Mouse (Mus musculus) layer of hippocampus, adult 8-10 months (tissue): Measurements from ENCODE around the gene Efna5. TPM values are rescaled to one million over a fixed set of nuclear protein-coding genes. Genes with fewer than 3 reads are reported as not detected.

Experiments
- DNase-seq, 2 experiments: peaks; one replicate each; pipeline ENCODE4 v3.0.0; 2022; ENCODE audit warnings: low spot score in 2 of 2
- total RNA-seq, 4 experiments: library from RNA; stranded (reverse); gene quantifications; 2 replicates each; pipeline ENCODE4 v1.2.4; 2022

The Efna5 gene
- total RNA-seq, 4 experiments from 2014 or later: 6.6 to 13.5 (median 11.4) TPM

DNA sequence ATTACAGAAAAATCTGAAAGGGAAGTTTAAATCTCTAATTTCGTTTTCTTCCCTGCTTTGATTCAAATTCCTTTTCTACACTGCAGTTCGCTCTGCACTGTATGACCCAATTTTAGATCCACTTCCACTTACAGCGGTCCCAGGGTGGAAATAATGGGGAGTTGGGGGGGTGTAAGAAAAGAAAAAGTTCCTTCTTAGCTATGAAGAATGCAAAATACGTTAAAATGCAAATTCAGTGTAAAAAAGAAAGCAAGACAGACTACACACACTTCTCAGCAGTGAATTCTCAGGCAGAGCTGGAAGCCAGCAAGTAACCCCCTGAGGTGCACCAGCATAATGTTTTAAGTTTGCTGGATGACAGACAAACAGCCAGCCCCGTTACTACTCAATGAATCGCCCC is 174.7 kb downstream of the Efna5 start:
- DNase-seq: no peak

DNA sequence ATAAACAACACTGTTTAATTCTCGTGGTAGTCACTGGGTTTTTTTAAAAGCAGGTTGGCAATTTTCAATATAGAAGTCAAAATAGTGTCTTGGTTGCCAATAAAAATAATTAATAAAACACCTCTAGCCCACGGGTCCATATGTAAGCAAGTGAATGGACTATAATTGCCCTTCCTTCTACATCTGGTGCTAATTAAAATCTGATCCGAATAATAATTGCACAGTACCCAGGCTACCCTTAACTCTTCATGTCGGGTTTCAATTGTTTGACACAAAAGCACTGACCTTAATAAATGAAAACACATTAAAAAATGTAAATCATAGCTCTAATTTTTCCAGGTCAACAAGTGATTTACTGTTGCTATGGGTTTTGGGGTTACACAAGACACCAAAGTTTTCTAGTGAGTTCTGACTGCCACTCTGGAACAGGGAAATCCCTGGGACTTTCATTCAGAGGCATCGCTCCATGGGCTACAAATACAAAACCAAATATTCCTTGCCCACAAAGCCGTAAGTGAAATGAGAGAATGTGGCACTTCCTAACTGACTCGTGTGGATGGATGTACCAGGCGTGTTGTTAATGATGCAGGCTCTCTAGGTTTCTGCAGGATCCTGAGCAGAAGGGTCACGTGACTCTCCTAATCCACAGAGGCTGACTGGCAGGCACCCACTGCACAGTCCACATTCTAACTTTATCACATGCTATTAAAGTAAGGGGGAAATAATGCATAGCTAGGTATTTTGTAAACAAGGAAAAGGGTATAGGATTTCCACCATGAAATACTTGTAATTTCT is 178.9 kb downstream of the Efna5 start:
- DNase-seq: no peak

DNA sequence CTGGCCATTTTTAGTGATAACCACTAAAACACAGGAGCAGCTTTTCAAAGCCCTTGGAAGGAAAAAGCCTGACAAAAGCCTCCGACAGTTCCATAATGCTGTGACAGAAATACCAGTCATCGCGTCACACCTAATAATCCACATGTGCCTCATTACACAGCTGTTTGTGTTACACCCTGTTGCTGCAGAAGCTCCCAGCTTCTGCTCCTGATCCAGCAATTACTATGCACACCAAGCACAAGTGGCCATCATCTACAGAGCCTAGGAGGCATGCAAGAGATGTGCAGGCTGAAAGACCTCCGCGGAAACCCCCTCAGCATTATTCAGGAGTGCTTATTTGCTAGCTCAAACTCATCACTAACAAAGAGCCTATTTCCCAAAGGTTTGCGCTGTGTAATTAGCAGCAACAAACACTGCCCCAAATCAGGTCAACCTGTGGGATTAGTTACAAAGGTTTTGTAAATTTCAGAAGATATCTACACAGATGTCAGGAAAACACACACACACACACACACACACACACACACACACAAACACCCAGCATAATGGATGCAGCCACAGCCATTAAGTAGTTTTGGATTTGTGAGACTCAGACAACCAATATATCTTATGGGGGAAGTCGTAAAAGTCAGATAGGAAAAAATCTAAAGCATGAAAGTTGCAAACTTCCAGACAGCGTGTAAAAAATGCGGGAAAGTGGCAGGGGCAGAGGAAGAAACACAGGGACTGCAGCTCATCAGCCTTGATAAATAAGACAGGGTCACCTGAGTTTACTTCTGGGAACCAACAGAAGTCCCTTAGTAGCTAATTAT is 180.1 kb downstream of the Efna5 start:
- DNase-seq: no peak

DNA sequence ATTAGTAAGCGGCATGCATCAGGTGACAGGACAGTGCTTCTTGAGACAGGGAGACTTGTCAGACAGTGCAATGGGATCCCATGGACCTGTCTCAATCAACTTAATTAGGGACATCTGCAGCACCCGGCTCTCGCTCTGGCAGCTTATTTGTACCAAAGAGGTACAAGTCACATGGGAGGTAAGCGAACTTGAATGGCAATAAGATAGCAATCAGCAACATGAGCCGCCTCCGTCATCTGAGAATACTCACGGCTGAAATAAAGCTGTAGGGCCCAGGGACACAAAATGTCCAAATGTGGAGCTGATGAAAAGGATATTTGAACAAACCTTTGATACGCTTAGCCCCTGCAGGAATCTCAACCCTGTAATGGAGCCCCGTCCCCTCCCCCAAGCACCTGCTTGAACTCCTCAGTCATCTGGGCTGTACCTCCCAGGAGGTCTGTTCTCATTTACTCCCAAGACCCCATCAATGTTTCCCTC is 186.1 kb downstream of the Efna5 start:
- no peak for DNase-seq

DNA sequence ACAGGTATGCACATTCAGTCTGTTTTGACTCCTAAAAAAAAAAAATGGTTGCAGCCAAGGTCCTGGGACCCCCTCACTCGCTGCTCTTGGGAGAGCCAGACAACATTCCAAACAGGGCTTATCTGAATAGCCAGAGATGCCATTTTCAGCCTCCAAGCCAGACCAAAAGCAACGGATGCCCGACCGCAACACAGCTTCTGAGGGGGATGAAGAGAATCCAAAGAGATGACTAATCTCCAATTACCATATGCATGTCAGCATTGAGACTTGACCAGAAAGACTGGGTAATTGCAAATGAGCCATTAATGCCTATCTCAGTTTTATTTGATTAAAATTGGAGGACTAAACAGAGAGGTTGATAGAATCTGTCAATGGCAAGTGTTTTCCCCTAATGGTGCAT is 188.9 kb downstream of the Efna5 start:
- no peak for DNase-seq

DNA sequence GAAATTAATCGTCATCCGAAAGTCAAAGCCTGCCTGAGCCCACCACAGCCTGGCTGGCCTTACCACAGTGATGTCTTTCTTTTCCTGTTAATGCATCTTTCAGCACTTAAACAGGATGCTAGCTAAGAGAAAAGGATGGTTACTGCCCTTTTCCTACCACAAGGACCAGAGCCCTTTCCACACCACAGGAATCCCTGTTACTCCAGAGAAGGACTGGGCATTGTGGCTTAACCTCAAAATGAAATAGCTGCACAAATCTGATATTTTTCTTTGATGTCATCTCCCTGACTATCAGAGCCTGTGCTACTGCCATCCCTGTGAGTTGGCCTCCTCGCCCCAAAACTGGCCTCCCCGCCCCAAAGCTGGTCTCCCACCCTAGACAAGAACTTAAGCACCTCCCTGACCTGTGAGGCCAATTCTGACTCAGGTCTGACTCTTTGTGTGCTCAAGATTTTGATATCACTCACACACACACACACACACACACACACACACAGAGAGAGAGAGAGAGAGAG is 189.9 kb downstream of the Efna5 start:
- no peak for DNase-seq

DNA sequence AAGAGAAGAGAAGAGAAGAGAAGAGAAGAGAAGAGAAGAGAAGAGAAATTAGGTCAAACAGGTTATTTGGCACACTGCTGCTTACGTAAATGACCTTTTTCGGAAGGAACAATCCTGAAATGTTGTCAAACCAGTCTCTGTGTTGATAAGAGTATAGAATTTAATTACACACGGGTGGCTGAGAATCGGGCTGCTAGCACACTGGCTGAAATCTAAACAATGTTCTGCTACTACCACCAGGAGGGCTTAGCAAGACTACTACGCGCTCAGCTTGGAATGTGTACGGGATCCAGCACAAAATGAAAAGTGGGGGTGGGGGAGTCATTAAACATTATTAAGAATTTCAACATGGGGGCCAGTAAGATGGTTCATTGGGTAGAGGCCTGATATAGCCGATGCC is 190.9 kb downstream of the Efna5 start:
- no peak for DNase-seq

DNA sequence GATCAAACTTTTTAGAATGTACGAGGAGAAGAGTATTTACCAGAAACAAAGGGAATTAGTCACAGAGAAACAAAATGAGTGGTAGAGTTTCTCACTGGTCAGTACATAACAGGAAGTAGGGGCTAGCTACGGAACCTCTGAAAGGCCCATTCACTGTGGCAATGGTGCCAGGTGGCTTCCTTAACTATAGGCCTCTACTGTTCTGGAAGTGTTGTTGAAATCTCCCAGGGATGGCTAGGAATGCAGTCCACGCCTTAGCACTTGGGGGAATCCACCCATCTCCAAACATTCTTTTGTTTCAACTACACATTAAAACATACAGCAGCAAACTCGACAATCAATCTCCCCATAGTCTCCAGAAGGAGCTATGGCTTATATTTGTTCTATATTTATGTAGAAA is 191.5 kb downstream of the Efna5 start:
- DNase-seq: no peak

DNA sequence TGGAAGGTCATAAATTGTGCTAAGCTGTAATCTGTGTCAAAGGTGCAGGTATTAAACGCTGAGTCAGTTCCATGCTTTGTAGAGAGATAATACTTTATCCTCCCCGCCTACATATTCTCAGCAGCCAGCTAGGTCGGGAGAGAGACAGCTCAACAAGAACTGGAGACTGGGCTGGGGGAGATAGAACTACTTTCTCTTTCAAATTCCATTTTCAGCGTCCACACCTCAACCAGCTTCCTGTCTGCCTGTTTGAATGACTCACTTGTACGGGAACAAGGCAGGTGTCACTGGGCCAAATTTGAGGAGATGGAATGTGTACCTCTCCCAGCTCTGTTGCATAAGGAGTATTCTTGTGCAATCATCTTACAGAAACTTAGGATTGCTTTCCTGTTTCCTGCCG is 193.7 kb downstream of the Efna5 start:
- no peak for DNase-seq

DNA sequence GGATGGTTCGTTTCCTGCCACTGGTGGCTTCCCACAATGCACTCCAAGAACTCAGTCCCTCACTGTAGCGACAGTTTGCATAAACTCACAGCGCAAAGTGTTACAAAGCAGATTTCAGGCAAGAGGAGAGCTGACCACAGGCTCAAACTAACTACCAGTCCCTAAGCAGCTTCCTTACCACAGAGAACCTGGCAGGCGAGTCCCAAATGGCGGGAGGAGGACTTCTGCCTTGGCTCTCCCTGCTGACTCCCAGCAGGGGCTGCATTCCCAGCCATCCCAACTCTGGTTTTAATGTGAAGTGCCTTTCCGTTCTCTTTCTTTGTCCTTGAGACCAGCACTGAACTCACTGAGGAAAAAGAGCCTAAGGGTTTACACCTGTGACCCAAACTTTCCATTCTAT is 195.9 kb downstream of the Efna5 start:
- no peak for DNase-seq

DNA sequence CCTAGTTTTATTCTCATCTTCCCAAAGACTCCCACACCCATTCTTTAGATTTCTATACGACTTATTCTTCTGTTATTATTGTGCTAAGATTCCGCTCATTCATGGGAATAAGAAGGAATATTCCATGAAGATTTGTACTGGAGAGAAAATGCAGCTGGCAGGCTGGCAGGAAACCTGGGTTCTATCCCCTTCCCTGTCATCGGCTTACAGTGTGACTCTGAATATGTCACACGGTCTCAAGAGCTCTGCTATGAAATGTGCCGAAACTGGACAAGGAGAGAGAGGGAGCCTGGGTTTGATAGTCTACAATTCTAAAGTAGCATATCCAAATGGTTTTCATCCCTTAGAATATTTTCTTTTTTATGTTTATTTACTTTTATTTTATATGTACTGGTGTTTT is 198.0 kb downstream of the Efna5 start:
- no peak for DNase-seq

DNA sequence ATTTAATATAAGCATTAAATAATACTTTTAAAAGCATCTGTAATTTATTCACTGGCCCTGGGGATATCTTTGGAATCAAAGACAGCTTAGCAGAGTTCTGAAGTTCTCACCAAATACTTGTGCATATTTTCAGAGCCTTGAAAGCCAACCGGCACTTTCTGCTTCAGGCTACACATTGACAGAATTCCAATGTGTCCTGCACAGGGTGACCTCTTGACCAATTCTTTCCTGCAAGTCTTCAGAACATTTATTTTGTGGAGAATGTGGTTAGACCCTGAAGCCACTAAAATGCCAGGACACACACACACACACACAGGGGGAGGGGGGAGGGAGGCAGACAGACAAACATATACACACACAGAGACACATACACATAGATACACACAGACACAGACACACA is 199.4 kb downstream of the Efna5 start:
- DNase-seq: no peak

DNA sequence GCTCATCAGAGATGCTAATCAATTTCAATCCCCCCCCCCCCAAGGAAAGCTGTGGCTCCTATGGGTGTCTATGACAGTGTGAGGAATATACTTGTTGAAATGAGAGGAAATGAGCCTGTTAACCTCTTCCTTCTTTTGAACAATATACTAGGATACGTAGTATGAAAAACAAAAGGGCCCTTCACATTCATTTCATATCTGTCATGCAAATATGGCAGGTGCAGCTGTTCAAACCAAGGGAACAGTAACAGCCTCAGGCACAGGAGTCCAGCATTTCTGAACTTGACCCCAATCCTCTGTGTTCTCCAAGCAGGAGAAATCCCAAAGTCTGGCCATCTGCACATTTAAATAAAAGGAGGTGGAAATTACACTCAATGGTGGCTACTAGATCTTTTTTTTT is 200.4 kb downstream of the Efna5 start:
- no peak for DNase-seq

DNA sequence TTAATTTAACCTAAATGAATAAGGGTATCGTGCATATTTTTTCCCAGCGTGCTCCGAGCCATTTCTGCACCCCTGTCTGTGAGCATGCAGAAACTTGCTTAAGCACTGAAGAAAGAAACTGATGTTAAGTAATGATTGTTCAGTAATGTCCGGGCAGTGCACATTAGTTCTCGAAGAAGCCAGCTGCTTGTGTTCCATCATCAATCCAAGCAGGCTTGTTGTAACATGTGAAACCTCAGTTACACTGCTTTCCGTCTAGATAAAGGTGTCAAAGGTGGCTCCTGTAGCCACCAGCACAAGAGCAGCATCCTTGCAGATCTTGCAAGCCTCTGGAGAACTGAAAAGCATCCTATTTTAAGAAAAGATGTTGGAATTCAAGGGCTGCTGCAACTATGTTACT is 204.3 kb downstream of the Efna5 start:
- DNase-seq: no peak

DNA sequence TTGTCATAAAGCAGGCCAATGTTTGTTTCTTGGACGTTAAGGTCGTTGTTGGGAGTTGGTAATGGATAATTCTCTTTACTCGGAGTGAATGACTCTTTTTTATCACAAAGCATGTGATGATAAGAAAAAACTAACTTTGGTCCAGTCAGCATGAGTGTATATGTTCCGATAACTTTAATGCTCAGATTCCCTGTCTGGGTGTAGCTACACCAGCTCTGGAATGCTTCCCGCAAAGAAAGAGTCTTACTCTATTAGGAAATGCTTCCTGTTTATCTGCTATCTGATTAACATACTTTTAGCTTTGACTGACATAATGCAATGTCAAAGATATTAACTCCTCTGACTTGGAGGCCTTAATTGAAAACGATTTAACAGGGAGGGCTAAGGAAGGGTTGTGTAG is 204.7 kb downstream of the Efna5 start:
- no peak for DNase-seq

DNA sequence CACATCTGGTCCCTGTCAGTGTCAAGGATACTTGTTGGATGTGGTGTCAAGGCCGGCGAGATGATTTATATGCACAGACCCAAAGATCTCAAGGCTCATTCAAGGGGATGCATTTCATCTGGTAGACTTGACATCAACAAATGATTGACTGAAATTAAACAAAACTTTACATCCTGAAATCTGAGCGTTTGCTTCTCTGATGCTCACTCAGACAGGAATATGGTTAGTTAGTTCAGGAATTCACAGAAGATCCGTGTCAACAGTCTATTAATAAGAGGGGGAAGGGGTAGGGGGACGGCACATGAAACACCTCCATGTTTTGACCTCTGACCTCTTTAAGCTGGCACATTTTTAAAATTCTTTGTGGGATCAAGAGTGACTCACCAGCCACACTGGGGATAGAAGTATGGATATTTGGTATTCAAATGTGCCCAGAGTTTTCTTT is 205.3 kb downstream of the Efna5 start:
- no peak for DNase-seq

DNA sequence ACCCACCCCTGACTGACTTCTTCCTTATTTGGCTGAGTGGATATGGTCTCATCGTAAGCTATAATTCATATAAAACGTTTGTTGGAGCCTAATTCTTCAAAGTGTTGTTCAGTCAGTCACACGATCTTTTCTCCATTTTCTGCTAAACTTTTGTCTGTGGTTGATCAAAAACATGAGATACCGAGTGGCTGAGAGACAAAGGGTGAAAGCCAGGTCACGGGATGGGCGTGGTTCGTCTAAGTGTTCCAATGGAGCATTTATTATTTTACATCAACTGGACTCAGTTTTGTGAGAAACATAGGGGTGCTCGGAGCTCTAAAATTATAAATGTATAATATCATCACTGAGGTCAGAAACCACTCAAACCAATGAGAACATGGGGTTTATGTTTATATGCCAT is 209.0 kb downstream of the Efna5 start:
- DNase-seq: no peak

DNA sequence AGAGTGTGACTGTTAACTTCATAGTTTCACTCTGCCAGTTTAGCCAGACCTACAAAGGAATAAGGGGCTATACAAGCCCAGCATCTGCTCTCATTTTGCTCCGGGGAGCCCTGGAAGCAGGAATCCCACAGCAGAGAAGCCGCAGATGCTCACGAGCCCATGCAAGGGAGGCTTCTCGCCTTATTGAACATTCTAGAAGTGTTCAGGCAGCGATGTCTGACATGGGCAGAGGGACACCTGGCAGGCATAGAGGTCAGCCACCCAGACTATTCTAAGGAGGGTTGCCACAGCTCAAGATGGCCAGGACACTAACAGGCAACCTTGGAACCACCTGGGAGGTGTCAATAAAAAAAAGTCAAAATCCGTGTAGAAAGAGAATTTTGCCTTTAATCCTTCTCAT is 214.4 kb downstream of the Efna5 start:
- DNase-seq: no peak

DNA sequence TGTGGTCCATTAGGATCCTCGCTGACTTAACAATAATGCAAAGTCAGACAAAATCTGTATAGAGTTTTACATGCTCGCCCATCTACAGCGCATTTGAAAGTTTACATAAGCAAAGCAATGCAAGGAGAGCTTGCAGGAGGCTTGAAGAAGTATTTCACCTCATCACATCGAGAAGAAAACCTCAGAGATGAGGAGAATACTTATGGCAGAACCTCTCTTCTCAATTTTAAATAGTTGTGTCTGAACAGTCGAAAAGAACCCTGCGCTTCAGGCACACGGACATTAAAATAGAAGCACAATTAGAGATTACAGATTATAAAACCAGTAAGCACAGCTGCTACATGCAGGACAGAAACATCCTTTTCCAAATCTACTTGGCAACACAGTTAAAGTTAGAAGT is 215.3 kb downstream of the Efna5 start:
- no peak for DNase-seq

DNA sequence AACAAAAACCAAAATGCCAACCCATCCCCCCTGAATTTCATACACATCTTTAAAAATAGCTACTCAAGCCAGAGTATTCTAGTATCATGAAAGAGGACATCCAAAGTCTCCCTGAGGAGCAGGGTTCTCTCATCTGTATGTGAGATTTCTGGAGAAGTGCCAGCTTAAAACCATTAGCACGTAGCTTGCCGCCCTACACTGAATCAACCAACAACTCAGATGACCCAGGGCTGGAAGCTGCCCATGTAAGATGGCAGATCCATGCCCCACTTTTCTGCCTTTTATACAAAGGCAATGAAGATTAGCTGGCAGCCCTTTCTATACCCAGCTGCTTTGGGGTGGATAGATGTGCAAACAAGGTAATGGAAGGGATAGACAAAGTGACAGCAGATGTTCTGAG is 216.4 kb downstream of the Efna5 start:
- DNase-seq: no peak

DNA sequence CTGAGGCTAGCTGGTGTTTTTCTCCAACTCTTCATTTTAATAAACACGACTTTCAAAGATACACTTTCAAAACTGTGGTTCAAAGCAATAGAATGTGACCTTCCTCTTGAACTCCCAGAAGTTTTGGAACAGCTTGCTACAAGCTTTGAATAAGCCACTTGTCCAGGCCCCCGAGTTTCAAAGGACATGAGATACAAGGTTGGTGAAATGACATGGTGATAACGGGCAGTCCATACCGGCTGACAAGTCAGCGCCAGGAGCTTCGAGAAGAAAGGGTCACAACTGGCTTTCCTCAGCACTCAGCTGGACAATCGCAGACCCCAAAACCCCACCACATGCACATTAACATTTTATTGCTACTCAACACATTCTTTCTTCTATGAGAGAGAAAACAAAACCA is 219.3 kb downstream of the Efna5 start:
- DNase-seq: no peak

DNA sequence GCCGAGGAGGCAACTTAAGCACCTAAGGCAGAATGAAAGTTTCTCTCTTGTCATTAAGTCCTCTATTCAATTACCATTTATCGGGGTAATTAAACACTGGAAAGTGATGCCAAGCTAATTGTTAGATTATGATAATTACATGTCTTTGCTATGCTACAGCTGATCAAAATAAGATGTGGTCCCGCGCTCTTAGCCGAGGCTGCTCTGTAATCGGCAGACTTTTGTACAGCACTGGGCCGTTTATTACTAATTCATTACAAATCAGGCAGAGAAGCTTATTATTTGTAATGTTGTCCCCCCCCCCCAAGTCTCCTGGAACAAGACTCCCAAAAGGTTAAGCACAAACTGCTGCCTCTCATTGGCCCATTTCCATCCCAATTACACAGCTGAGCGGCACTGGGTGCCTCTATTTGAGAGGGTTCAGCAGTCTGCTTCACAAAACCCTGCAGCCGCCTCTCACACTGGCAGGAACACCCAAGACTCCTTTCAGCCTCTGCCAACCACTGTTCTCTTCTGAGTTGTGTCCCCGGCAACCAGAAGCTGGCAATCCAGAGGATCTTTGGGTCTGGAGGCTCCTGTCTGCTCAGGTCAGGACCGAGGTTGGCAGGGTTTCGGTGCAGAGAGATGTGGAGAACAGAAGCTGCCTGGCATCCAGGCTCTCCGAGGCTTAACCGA is 221.5 kb downstream of the Efna5 start:
- DNase-seq: peak; percentile 58 to 80
